Mouse (Mus musculus) embryo, embryonic 11.5 days (tissue): Measurements from ENCODE around the gene Rrp8.

ENCODE experiments used
- DNase-seq: peaks from one replicate; pipeline ENCODE4 v3.0.0-alpha.2; 2012; ENCODE audit warnings: low read depth, low spot score

The Rrp8 gene

GRCm38 (mm10) chr7:105736911-105737521 lies at the start of gene Rrp8:
Gene Rrp8, minus strand, starts transcription at chr7:105737385.
- DNase-seq, result no peak

GRCm38 (mm10) chr7:105786506-105787284 lies 49.5 kb upstream of the Rrp8 start:
- DNase-seq, result no peak

GRCm38 (mm10) chr7:105784556-105784955 lies 47.4 kb upstream of the Rrp8 start:
- DNase-seq, result no peak

- no peak for DNase-seq
Measured at GRCm38 (mm10) chr7:105783861-105784260, 46.7 kb upstream of the Rrp8 start.

GRCm38 (mm10) chr7:105778553-105779265 lies 41.5 kb upstream of the Rrp8 start:
- no peak for DNase-seq

- DNase-seq, result peak; percentile 77
Measured at GRCm38 (mm10) chr7:105777797-105778552, 40.8 kb upstream of the Rrp8 start.

- DNase-seq, result no peak
Measured at GRCm38 (mm10) chr7:105777316-105777715, 40.1 kb upstream of the Rrp8 start.

GRCm38 (mm10) chr7:105776026-105776425 lies 38.8 kb upstream of the Rrp8 start:
- DNase-seq, result no peak

GRCm38 (mm10) chr7:105774661-105775060 lies 37.5 kb upstream of the Rrp8 start:
- no peak for DNase-seq

- no peak for DNase-seq
Measured at GRCm38 (mm10) chr7:105773041-105773440, 35.9 kb upstream of the Rrp8 start.

- no peak for DNase-seq
Measured at GRCm38 (mm10) chr7:105772331-105772730, 35.1 kb upstream of the Rrp8 start.

- no peak for DNase-seq
Measured at GRCm38 (mm10) chr7:105769959-105770358, 32.8 kb upstream of the Rrp8 start.

GRCm38 (mm10) chr7:105767729-105768165 lies 30.6 kb upstream of the Rrp8 start:
- DNase-seq, result no peak

- DNase-seq, result no peak
Measured at GRCm38 (mm10) chr7:105764331-105764730, 27.1 kb upstream of the Rrp8 start.

- DNase-seq, result no peak
Measured at GRCm38 (mm10) chr7:105762517-105763270, 25.5 kb upstream of the Rrp8 start.

- DNase-seq, result no peak
Measured at GRCm38 (mm10) chr7:105761813-105762484, 24.8 kb upstream of the Rrp8 start.

- DNase-seq, result no peak
Measured at GRCm38 (mm10) chr7:105753281-105753680, 16.1 kb upstream of the Rrp8 start.

GRCm38 (mm10) chr7:105752716-105753115 lies 15.5 kb upstream of the Rrp8 start:
- DNase-seq, result no peak

GRCm38 (mm10) chr7:105751491-105752433 lies 14.6 kb upstream of the Rrp8 start, which contains the start of gene Tpp1:
Gene Tpp1, minus strand, starts transcription at chr7:105752235.
- peak; percentile 85 for DNase-seq
